Mouse (Mus musculus) brain, embryonic 14.5 days (tissue): ENCODE results near the gene Adamtsl5.

Experiments used
- CTCF ChIP-seq: fragments of 200-500 bp; IDR thresholded peaks from 2 replicates; pipeline ENCODE4 v1.5.1; 2012; ENCODE audit warnings: inconsistent platforms, mild to moderate bottlenecking, moderate library complexity, borderline replicate concordance; ENCODE audit not compliant: insufficient read depth, insufficient read length; ENCODE audit errors: extremely low read depth
- POLR2A ChIP-seq: fragments of 200-500 bp; IDR thresholded peaks from 2 replicates; pipeline ENCODE4 v1.6.1; 2012; ENCODE audit warnings: mild to moderate bottlenecking, inconsistent platforms, borderline replicate concordance; ENCODE audit not compliant: poor library complexity, insufficient read depth, insufficient read length, severe bottlenecking; ENCODE audit errors: extremely low read depth

DNA sequence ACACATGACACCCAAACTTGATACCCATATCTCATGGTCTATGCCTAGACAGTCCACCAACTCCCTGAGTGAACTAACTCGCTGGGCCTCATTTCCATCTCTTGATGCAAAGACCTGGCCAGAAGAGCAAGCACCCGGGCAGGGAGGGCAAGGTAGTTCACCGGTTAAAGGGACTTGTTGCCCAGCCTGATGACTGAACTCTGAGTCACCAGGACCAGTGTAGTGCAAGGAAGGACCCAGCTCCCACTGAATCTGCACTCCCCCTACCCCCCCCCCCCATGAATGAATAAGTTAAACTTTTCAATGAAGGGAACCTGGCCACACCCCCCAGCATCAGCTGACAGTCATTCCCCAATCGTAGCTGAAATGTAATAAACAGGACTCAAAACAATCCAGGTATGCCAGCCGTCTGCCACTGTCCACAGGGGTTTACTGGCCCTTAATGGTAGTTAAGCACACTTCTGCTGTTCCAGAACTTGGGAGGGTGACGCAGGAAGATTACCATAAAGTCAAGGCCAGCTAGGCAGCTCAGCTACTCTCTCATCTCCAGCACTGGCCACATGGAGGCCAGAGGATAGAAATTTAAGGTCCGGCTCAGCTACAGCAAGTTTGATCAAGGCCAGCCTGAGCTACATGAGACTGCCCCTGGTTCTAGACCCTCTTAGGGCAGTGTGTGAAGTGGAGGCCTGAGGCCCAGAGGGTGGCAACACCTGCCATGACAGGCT lies 34.6 kb upstream of the Adamtsl5 start:
- TF ChIP-seq POLR2A (no peak), CTCF (no peak)
